Mouse (Mus musculus): ENCODE measurements around the gene Daam1.

- TF ChIP-seq CTCF (IDR thresholded peaks at IDR 0.05; ENCODE audit: low read depth, low read length) (no peak), POLR2A (IDR thresholded peaks at IDR 0.05; ENCODE audit: borderline replicate concordance, low read depth, low read length) (no peak)
Measured at GRCm38 (mm10) chr12:71842006-71842405, 11.1 kb downstream of the Daam1 start.
